Mouse (Mus musculus) thymus, adult 2 months (tissue): ENCODE results near the gene Cyth2. TPM values are rescaled to one million over a fixed set of nuclear protein-coding genes. Genes with fewer than 3 reads are reported as not detected.

Source experiments
- DNase-seq: peaks from one replicate; pipeline ENCODE4 v3.0.0; 2021
- H3K27ac ChIP-seq: fragments of 200-500 bp; 2 replicates; pipeline ENCODE4 v1.5.1; 2012; ENCODE audit warnings: low read length, control low read depth; ENCODE audit not compliant: control insufficient read depth, insufficient read depth
- H3K27me3 ChIP-seq: fragments of 200-500 bp; 2 replicates; pipeline ENCODE4 v1.6.1; 2012; ENCODE audit warnings: mild to moderate bottlenecking, low read length, moderate library complexity, mixed read lengths; ENCODE audit not compliant: control insufficient read depth, insufficient read depth
- H3K36me3 ChIP-seq: fragments of 200-500 bp; 2 replicates; pipeline ENCODE4 v1.6.1; 2012; ENCODE audit warnings: mild to moderate bottlenecking, low read length, moderate library complexity; ENCODE audit not compliant: control insufficient read depth, insufficient read depth
- H3K4me1 ChIP-seq: fragments of 200-500 bp; replicated peaks from 2 replicates; pipeline ENCODE4 v1.6.1; 2012; ENCODE audit warnings: low read length; ENCODE audit not compliant: control insufficient read depth, insufficient read depth
- H3K4me3 ChIP-seq: fragments of 200-500 bp; 2 replicates; pipeline ENCODE4 v1.5.1; 2012; ENCODE audit warnings: mild to moderate bottlenecking, low read length, control low read depth, moderate library complexity; ENCODE audit not compliant: control insufficient read depth, insufficient read depth
- CTCF ChIP-seq: fragments of 200-500 bp; IDR thresholded peaks from 2 replicates; pipeline ENCODE4 v1.5.1; 2012; ENCODE audit warnings: mild to moderate bottlenecking, control low read depth, low read length, moderate library complexity, borderline replicate concordance; ENCODE audit not compliant: control insufficient read depth, poor library complexity, insufficient read depth; ENCODE audit errors: extremely low read depth
- POLR2A ChIP-seq: fragments of 200-500 bp; IDR thresholded peaks from 2 replicates; pipeline ENCODE4 v1.6.1; 2012; ENCODE audit warnings: mild to moderate bottlenecking, low read length, control low read depth, moderate library complexity; ENCODE audit not compliant: control insufficient read depth, poor library complexity, insufficient read depth; ENCODE audit errors: extremely low read depth
- WGBS: fragments of 180-500 bp; shearing (Covaris S2); methylation state at CpG from one replicate; pipeline ENCODE4 v1.1.7; 2018; 5-methylcytosine and 5-hydroxymethylcytosine counted together
- polyA plus RNA-seq: library from polyadenylated mRNA; depleted of rRNA; stranded (reverse); fragments of >200 nt; gene quantifications from 2 replicates; pipeline ENCODE4 v1.2.3, GENCODE M21; 2012

Gene Cyth2
- polyA plus RNA-seq, 1 experiment: 65.8 TPM

GRCm38 (mm10) chr7:45830427-45831127 is 16.2 kb upstream of the Cyth2 start, which contains the start of gene Grwd1:
Gene Grwd1, minus strand, starts transcription at chr7:45830944.
- Histone ChIP-seq H3K27me3 (peaks cover 24% of the 10 kb centered on the region; the same call in 1 of the 2 replicates), H3K36me3 (peaks cover 6% of the 10 kb centered on the region), H3K4me1 (peaks cover 18% of the 10 kb centered on the region), H3K27ac (no peak within 1 kb of the TSS), H3K4me3 (peak within 1 kb of the TSS; percentile 64)
- peak; percentile 77 for DNase-seq
- WGBS: under 1% methylated on average over 35 of the region's 35 CpGs
- TF ChIP-seq CTCF (0 out of 2 replicates have a peak, but pooled peaks have one; percentile 14), POLR2A (no peak)

- 91% methylated on average over 7 of the region's 7 CpGs for WGBS
- Histone ChIP-seq H3K36me3 (peaks cover 13% of the 10 kb centered on the region), H3K27me3 (peaks cover 2% of the 10 kb centered on the region; the same call in 1 of the 2 replicates), H3K27ac (no peak overlapping the region), H3K4me1 (peaks cover 8% of the 10 kb centered on the region), H3K4me3 (no peak overlapping the region)
- TF ChIP-seq CTCF (no peak), POLR2A (no peak)
- DNase-seq: no peak
These were observed 12.2 kb upstream of the Cyth2 start for GRCm38 (mm10) chr7:45826631-45827030.

- Histone ChIP-seq H3K4me3 (no peak within 1 kb of the TSS), H3K27me3 (no peaks in the 10 kb centered on the region), H3K27ac (no peak within 1 kb of the TSS), H3K36me3 (peaks cover 13% of the 10 kb centered on the region), H3K4me1 (no peaks in the 10 kb centered on the region)
- DNase-seq: no peak
- WGBS: 90% methylated on average over 7 of the region's 7 CpGs
- TF ChIP-seq CTCF (no peak), POLR2A (no peak)
These were observed 10.2 kb upstream of the Cyth2 start, which contains the start of gene Kcnj14 for GRCm38 (mm10) chr7:45824598-45824997. Gene Kcnj14, minus strand, starts transcription at chr7:45824782.

- H3K4me1 ChIP-seq: no peaks in the 10 kb centered on the region
- no peak for DNase-seq
- no peak overlapping the region for H3K27ac ChIP-seq
- H3K4me3 ChIP-seq: no peak overlapping the region
- H3K36me3 ChIP-seq: peaks cover 10% of the 10 kb centered on the region
- no peak for TF ChIP-seq POLR2A
- no peaks in the 10 kb centered on the region for H3K27me3 ChIP-seq
These were observed 6.5 kb upstream of the Cyth2 start for GRCm38 (mm10) chr7:45820913-45821312.

GRCm38 (mm10) chr7:45819843-45820242 is 5.5 kb upstream of the Cyth2 start:
- WGBS: 21% methylated on average over 25 of the region's 25 CpGs
- Histone ChIP-seq H3K4me1 (peaks cover 6% of the 10 kb centered on the region), H3K4me3 (no peak overlapping the region), H3K27ac (no peak overlapping the region), H3K36me3 (no peaks in the 10 kb centered on the region; the same call in 1 of the 2 replicates), H3K27me3 (no peaks in the 10 kb centered on the region)
- DNase-seq: no peak
- TF ChIP-seq POLR2A (no peak), CTCF (no peak)

- WGBS: 79% methylated on average over 2 of the region's 2 CpGs
- DNase-seq: no peak
- TF ChIP-seq CTCF (no peak), POLR2A (no peak)
These were observed 1.6 kb upstream of the Cyth2 start for GRCm38 (mm10) chr7:45815984-45816351.

More at GRCm38 (mm10) chr7:45815984-45816351, 1.6 kb upstream of the Cyth2 start:
- Histone ChIP-seq H3K27ac (no peak overlapping the region), H3K36me3 (peaks cover 16% of the 10 kb centered on the region), H3K4me1 (peaks cover 16% of the 10 kb centered on the region), H3K4me3 (no peak overlapping the region), H3K27me3 (no peaks in the 10 kb centered on the region)
